Mouse (Mus musculus) midbrain, embryonic 15.5 days (tissue): ENCODE measurements at regions not wholly inside any gene's neighbourhood (a gene's known extent, or its start where the extent isn't known, plus 50 kb on each side); places are given as distances from the start of the nearest gene placed in this dataset.

Source experiments
- ATAC-seq: fragments of 200-750 bp; cut with Nextera tagmentation; replicated peaks from 2 replicates; pipeline ENCODE4 v1.8.0; 2017; ENCODE audit warnings: moderate TSS enrichment
- H3K27ac ChIP-seq: fragments of 300-500 bp; sonication (generic); 2 replicates; pipeline ENCODE4 v1.5.1; 2015; ENCODE audit warnings: mild to moderate bottlenecking, inconsistent platforms
- H3K27me3 ChIP-seq: fragments of 300-500 bp; sonication (generic); replicated peaks from 2 replicates; pipeline ENCODE4 v1.6.1; 2015; ENCODE audit warnings: inconsistent platforms
- H3K36me3 ChIP-seq: fragments of 300-500 bp; sonication (generic); replicated peaks from 2 replicates; pipeline ENCODE4 v1.6.1; 2015; ENCODE audit warnings: inconsistent platforms
- H3K4me1 ChIP-seq: fragments of 300-500 bp; sonication (generic); 2 replicates; pipeline ENCODE4 v1.6.1; 2015; ENCODE audit warnings: inconsistent platforms
- H3K4me2 ChIP-seq: fragments of 300-500 bp; sonication (generic); 2 replicates; pipeline ENCODE4 v1.6.1; 2015; ENCODE audit warnings: inconsistent platforms, mild to moderate bottlenecking, moderate library complexity
- H3K4me3 ChIP-seq: fragments of 300-500 bp; sonication (generic); 2 replicates; pipeline ENCODE4 v1.5.1; 2015; ENCODE audit warnings: mild to moderate bottlenecking, inconsistent platforms
- H3K9ac ChIP-seq: fragments of 300-500 bp; sonication (generic); 2 replicates; pipeline ENCODE4 v1.6.1; 2015; ENCODE audit warnings: mild to moderate bottlenecking, inconsistent platforms
- H3K9me3 ChIP-seq: fragments of 300-500 bp; sonication (generic); 2 replicates; pipeline ENCODE4 v1.6.1; 2016; ENCODE audit warnings: inconsistent platforms
- WGBS: fragments of 180-500 bp; shearing (Covaris S2); methylation state at CpG from one replicate; pipeline ENCODE4 v1.1.7; 2015; ENCODE audit warnings: mixed read lengths; 5-methylcytosine and 5-hydroxymethylcytosine counted together

- Histone ChIP-seq H3K4me1 (no peaks in the 10 kb centered on the region), H3K9ac (no peak overlapping the region), H3K27ac (no peak overlapping the region), H3K4me2 (no peak overlapping the region), H3K9me3 (no peaks in the 10 kb centered on the region), H3K4me3 (no peak overlapping the region), H3K36me3 (no peaks in the 10 kb centered on the region), H3K27me3 (no peaks in the 10 kb centered on the region)
- 80% methylated on average over 16 of the region's 16 CpGs for WGBS
- no peak for ATAC-seq
Observed at GRCm38 (mm10) chr5:101239298-101240118, 394.0 kb downstream of the Gpat3 start.

GRCm38 (mm10) chr5:101236163-101236693, 390.7 kb downstream of the Gpat3 start:
- WGBS = 83% methylated on average over 9 of the region's 9 CpGs
- H3K4me3 ChIP-seq = no peak overlapping the region
- ATAC-seq = no peak

GRCm38 (mm10) chr5:101222390-101222789, 376.9 kb downstream of the Gpat3 start:
- whole genome bisulfite sequencing = 92% methylated on average over 10 of the region's 10 CpGs
- no peak for ATAC-seq
- H3K36me3 ChIP-seq = no peaks in the 10 kb centered on the region
- no peak overlapping the region for H3K4me3 ChIP-seq
- no peaks in the 10 kb centered on the region for H3K9me3 ChIP-seq
- no peaks in the 10 kb centered on the region for H3K27me3 ChIP-seq
- no peak overlapping the region for H3K4me2 ChIP-seq
- no peaks in the 10 kb centered on the region for H3K4me1 ChIP-seq
- H3K9ac ChIP-seq = no peak overlapping the region
- H3K27ac ChIP-seq = no peak overlapping the region

More at GRCm38 (mm10) chr5:101236163-101236693, 390.7 kb downstream of the Gpat3 start:
- Histone ChIP-seq H3K4me2 (no peak overlapping the region), H3K27ac (no peak overlapping the region), H3K9me3 (no peaks in the 10 kb centered on the region), H3K27me3 (no peaks in the 10 kb centered on the region), H3K4me1 (no peaks in the 10 kb centered on the region), H3K36me3 (no peaks in the 10 kb centered on the region), H3K9ac (no peak overlapping the region)

GRCm38 (mm10) chr5:101218082-101218481, 372.6 kb downstream of the Gpat3 start:
- H3K27me3 ChIP-seq = no peaks in the 10 kb centered on the region
- no peak for ATAC-seq

GRCm38 (mm10) chr5:101216837-101217571, 371.5 kb downstream of the Gpat3 start:
- H3K27ac ChIP-seq = no peak overlapping the region
- ATAC-seq = no peak
- no peaks in the 10 kb centered on the region for H3K4me1 ChIP-seq
- H3K27me3 ChIP-seq = no peaks in the 10 kb centered on the region
- no peak overlapping the region for H3K9ac ChIP-seq
- H3K4me2 ChIP-seq = no peak overlapping the region
- 89% methylated on average over 10 of the region's 10 CpGs for WGBS
- no peak overlapping the region for H3K4me3 ChIP-seq
- H3K36me3 ChIP-seq = no peaks in the 10 kb centered on the region
- no peaks in the 10 kb centered on the region for H3K9me3 ChIP-seq

More at GRCm38 (mm10) chr5:101218082-101218481, 372.6 kb downstream of the Gpat3 start:
- Histone ChIP-seq H3K4me1 (no peaks in the 10 kb centered on the region), H3K4me3 (no peak overlapping the region), H3K9ac (no peak overlapping the region), H3K9me3 (no peaks in the 10 kb centered on the region), H3K36me3 (no peaks in the 10 kb centered on the region), H3K4me2 (no peak overlapping the region), H3K27ac (no peak overlapping the region)
- WGBS = 95% methylated on average over 3 of the region's 3 CpGs

- H3K4me1 ChIP-seq = no peaks in the 10 kb centered on the region
- no peak overlapping the region for H3K9ac ChIP-seq
- 93% methylated on average over 4 of the region's 4 CpGs for WGBS
- no peak overlapping the region for H3K4me2 ChIP-seq
- no peaks in the 10 kb centered on the region for H3K9me3 ChIP-seq
- no peak overlapping the region for H3K4me3 ChIP-seq
- H3K36me3 ChIP-seq = no peaks in the 10 kb centered on the region
- H3K27ac ChIP-seq = no peak overlapping the region
- ATAC-seq = no peak
- H3K27me3 ChIP-seq = no peaks in the 10 kb centered on the region
Observed at GRCm38 (mm10) chr5:101211974-101212373, 366.5 kb downstream of the Gpat3 start.

GRCm38 (mm10) chr5:101208150-101208549, 362.6 kb downstream of the Gpat3 start:
- no peak overlapping the region for H3K4me3 ChIP-seq
- no peaks in the 10 kb centered on the region for H3K4me1 ChIP-seq
- H3K27ac ChIP-seq = no peak overlapping the region
- H3K4me2 ChIP-seq = no peak overlapping the region
- no peak overlapping the region for H3K9ac ChIP-seq
- no peaks in the 10 kb centered on the region for H3K36me3 ChIP-seq
- no peaks in the 10 kb centered on the region for H3K27me3 ChIP-seq
- no peaks in the 10 kb centered on the region for H3K9me3 ChIP-seq
- ATAC-seq = no peak
- 89% methylated on average over 5 of the region's 5 CpGs for WGBS

GRCm38 (mm10) chr5:101195501-101195900, 350.0 kb downstream of the Gpat3 start:
- Histone ChIP-seq H3K4me2 (no peak overlapping the region), H3K4me3 (no peak overlapping the region), H3K4me1 (no peaks in the 10 kb centered on the region), H3K36me3 (no peaks in the 10 kb centered on the region), H3K9me3 (no peaks in the 10 kb centered on the region), H3K9ac (no peak overlapping the region), H3K27ac (no peak overlapping the region), H3K27me3 (no peaks in the 10 kb centered on the region)
- no peak for ATAC-seq
- 79% methylated on average over 4 of the region's 4 CpGs for WGBS

GRCm38 (mm10) chr5:101190976-101191375, 345.5 kb downstream of the Gpat3 start:
- Histone ChIP-seq H3K36me3 (no peaks in the 10 kb centered on the region), H3K9me3 (no peaks in the 10 kb centered on the region), H3K4me1 (no peaks in the 10 kb centered on the region), H3K4me3 (no peak overlapping the region), H3K27ac (no peak overlapping the region), H3K9ac (no peak overlapping the region), H3K4me2 (no peak overlapping the region), H3K27me3 (no peaks in the 10 kb centered on the region)
- ATAC-seq = no peak
- WGBS = 84% methylated on average over 2 of the region's 2 CpGs

GRCm38 (mm10) chr5:101173183-101173582, 327.7 kb downstream of the Gpat3 start:
- Histone ChIP-seq H3K27me3 (no peaks in the 10 kb centered on the region), H3K9me3 (no peaks in the 10 kb centered on the region), H3K27ac (no peak overlapping the region), H3K4me3 (no peak overlapping the region), H3K4me1 (no peaks in the 10 kb centered on the region), H3K36me3 (no peaks in the 10 kb centered on the region), H3K9ac (no peak overlapping the region), H3K4me2 (no peak overlapping the region)
- 83% methylated on average over 9 of the region's 9 CpGs for WGBS
- no peak for ATAC-seq

GRCm38 (mm10) chr5:101172782-101173181, 327.3 kb downstream of the Gpat3 start:
- no peak overlapping the region for H3K4me2 ChIP-seq
- 82% methylated on average over 10 of the region's 10 CpGs for WGBS
- H3K36me3 ChIP-seq = no peaks in the 10 kb centered on the region
- no peak for ATAC-seq
- H3K4me1 ChIP-seq = no peaks in the 10 kb centered on the region
- H3K4me3 ChIP-seq = no peak overlapping the region
- no peak overlapping the region for H3K9ac ChIP-seq
- no peaks in the 10 kb centered on the region for H3K27me3 ChIP-seq
- H3K27ac ChIP-seq = no peak overlapping the region
- no peaks in the 10 kb centered on the region for H3K9me3 ChIP-seq

- Histone ChIP-seq H3K9ac (no peak overlapping the region), H3K27ac (no peak overlapping the region), H3K36me3 (no peaks in the 10 kb centered on the region), H3K4me1 (no peaks in the 10 kb centered on the region), H3K9me3 (no peaks in the 10 kb centered on the region), H3K4me2 (no peak overlapping the region), H3K4me3 (no peak overlapping the region), H3K27me3 (0 out of 2 replicates have a peak, but pooled peaks cover 2% of the 10 kb centered on the region)
- whole genome bisulfite sequencing = 90% methylated on average over 2 of the region's 2 CpGs
- ATAC-seq = no peak
Observed at GRCm38 (mm10) chr5:101169074-101169473, 323.6 kb downstream of the Gpat3 start.
